Mouse (Mus musculus): ENCODE results near the gene Tenm3.

Gene Tenm3

DNA sequence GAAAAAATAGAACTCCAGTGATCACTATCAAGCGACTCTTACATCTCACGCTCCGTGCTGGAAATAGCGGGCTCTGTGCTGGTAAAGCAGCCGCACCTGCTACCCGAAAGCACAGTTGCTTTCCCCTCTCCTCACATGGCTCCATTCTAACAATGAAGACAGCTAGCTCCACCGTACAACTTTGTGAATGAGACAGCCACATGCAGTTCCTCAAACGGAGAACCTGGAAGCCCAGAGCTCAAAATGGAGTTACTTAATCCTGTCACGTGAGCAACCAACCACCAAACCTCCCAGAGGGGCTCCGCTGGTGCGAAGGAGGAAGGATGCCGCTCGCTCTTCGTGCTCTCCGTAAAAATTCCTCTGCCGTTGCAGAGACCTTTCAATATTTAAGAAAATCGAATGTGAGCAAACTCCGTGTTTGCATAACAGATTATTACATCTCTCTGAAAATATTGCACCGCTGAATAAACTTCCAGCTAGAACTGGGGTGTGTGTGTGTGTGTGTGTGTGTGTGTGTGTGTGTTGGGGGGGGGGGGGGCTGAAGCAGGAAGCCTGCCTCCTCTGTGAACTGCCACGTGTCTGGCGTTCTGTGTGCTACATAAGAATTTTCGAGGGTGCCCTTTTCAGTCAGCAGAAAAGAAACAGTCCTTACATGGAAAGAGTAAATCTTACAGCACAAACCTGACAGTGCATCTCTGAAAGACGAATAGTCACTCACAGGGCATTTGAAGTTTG, 103.4 kb downstream of the Tenm3 start:
- DNase-seq (ENCODE audit: low spot score) = no peak

DNA sequence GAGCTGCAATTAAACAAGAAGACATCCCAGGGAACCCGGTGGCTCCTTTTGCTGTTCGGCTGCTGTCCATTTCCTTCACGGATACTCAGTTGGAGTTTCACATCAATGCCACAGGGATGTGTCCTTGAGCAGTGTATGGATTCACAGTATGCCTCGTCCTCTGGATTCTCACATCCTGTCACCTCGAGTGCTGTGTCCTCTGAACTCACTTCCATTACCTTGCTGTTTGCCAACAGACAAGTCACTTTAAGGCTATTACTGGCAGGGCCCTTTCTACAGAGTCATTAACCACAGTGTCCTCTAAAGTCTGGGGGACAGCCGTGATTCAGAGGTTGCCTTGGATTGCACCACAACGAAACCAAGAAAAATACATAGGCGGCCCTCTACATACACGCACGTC, 110.0 kb downstream of the Tenm3 start:
- no peak for DNase-seq (ENCODE audit: low spot score)

DNA sequence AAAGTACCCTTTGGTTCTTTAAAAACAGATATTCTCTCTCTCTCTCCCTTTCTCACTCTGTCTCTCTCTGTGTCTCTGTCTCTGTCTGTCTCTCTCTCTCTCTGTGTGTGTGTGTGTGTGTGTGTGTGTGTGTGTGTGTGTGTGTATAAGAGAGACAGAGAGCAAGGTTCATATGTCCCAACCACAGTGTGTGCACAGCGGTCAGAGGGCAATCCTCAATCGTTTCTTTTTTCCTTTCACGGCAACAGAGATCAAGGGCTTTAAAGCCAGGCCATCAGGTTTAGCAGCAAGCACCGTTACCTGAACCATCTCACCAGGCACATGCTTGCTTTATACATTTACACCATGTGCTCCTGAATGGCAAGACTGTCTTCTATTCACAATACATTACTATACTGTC, 110.7 kb downstream of the Tenm3 start:
- DNase-seq (ENCODE audit: low spot score) = no peak

DNA sequence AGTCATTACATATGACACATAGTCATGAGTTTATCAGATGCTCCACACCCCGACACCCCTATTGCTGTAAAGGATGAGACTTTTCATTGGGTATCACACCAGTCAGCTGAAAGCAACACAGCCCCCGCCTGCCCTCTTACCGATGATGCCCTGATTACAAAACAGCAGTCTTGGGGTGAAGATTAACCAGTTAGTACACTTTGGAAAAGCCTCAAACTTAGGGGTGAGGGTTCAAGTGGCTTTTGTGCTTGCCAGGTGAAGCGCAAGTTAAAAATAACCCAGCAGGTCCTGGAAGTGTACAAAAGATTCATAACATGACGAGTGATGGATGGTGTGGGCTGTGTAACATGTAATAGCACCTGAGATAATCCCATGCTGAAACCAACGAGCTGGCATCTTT, 113.0 kb downstream of the Tenm3 start:
- DNase-seq (ENCODE audit: low spot score) = no peak

DNA sequence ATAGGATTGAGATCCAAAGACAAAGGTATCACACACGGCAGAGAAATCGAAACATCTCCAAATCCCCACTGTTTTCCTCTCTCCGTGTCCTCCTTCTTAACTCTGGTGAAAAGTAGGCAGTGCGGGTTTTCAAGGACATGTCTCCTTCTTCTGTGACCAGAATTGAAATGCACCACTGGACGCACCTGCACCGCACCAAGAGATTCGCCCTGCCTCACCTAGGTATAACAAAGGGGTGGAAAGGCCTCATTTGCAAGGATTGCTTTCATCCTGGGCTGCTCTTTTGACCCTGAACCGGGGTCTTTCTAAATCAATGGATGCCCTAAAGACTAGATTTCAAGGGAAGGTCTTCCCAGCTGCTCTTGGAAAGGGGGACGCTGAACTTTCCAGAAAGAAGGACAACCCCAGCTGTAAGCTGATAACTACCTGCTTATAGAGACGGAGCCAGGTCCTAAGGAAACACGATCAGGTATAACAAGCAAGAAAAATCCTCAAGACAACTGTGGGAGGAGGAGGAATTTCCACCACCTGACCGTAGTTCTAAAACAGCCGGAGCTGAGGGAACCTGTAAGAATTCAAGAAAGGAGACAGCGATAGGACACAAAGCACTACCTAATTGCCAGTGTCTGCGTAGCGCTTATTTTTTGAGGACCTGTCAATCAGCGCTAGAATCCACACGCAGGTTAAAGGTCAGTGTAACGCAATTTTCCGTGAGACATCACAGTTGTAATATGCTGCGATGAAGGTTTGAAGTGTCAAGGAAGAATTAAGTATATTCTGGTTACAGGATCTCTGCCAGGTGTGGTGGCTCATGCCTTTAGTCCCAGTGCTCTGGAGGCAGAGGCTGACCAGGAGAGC, 114.7 kb downstream of the Tenm3 start:
- no peak for DNase-seq (ENCODE audit: low spot score)

DNA sequence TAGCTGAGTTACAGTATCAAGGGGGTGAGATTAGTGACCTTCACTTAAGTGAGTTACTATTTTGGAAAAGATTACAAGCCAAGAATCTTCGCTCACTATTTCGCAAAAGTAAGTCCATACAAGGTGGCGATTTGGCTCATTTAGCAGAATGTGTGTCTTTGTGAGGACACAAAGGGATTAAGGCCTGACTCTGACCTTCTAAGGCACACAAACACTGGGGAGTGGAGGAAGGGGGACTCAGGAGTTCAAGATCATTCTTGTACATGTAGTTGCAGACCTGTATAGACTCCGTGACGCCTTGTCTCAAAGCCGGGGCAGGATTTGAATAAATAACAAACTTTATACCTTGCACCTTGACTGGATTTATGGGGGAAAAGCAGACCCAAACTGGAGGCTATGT, 115.7 kb downstream of the Tenm3 start:
- no peak for DNase-seq (ENCODE audit: low spot score)

DNA sequence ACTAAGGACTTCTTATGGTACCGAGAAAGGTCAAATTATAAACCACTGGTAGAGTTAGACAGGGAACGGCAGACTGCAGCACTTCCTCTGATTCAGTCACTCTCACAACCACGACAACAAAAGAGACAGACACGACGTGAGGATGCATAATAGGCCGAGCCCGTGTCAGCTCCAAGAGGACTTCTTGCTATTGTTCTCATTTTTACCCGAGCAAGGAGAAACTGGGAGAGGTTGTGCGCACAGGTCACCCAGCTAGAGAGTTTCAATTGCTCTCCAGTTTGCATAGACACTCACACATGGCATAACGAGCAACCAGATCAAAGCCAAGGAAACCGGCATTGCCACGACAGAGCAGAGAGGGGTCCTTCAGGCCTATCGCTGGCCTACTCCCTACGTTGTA, 121.0 kb downstream of the Tenm3 start:
- no peak for DNase-seq (ENCODE audit: low spot score)

DNA sequence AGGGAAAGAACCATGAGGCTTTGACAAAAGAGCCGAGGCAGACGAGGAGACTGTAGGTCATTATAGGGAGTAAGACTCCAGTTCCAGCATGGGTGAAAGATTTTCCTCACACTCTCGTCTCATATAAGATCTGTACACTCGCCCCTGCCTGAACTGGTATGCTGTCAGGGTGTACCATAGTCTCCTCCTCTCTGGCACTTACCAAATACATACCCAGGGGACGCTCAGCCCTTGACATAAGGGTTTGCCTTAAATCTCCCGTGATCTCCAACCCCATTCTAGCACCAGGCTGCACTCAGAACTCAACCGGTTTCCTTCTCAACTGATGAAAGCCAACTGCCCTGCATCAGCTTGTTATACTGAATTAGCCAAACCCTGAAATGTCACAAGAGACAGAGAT, 121.4 kb downstream of the Tenm3 start:
- no peak for DNase-seq (ENCODE audit: low spot score)

DNA sequence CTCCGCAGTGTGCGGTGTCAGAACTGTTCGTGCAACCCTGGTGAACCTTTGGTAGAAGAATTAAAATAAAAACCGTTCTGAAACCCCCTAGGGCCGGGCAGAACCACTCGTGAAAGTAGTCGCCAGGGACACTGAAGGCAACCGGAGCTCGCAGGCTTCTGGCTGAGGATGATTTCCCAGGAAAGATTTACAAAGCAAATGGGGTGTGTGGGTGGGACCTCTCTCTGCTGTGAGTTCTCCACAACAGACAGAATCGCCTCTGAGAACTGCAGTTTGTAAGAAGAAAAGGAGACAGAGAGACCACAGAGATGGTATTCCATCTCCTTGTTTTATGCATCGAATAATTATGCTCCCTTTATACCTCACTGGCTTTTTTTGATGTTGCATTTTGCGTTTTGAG, 122.4 kb downstream of the Tenm3 start:
- no peak for DNase-seq (ENCODE audit: low spot score)

DNA sequence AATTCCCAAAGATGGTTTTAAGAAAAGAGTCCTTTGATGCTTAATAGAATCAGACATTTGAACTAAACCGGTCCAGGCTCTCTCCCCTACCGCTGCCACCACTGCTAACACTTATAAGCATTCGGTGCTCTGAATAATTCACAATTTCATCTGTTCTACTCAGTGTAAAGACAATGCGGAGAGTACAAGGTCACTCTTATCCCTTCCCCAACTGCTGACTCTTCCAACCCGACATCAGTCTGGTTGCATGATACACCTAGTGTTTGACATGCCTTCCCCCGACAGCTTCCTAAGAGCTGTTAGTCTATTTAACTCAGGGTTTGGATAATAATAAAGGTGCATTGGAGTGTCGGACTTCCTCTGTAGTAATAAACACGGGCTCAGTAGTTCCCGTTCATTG, 128.1 kb downstream of the Tenm3 start:
- DNase-seq (ENCODE audit: low spot score) = no peak

DNA sequence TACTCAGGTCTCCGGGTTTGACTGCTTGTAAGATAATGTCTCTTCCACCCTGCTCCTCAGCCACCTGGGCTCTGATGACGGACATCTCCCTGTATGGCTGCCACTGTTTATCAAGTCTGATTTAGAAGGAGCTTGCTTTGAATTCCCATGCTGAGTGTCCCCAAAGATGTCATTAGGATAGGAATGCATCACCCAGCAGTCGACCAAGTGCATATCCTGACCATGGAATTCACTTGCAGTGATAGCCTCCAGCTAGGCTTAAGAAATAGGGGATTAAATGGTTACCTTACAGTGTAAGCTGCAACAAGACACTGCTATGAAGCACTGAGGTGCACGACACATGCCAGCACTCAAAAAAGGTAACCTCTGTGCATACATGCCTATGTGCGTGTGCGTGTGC, 137.1 kb downstream of the Tenm3 start:
- DNase-seq (ENCODE audit: low spot score) = no peak

DNA sequence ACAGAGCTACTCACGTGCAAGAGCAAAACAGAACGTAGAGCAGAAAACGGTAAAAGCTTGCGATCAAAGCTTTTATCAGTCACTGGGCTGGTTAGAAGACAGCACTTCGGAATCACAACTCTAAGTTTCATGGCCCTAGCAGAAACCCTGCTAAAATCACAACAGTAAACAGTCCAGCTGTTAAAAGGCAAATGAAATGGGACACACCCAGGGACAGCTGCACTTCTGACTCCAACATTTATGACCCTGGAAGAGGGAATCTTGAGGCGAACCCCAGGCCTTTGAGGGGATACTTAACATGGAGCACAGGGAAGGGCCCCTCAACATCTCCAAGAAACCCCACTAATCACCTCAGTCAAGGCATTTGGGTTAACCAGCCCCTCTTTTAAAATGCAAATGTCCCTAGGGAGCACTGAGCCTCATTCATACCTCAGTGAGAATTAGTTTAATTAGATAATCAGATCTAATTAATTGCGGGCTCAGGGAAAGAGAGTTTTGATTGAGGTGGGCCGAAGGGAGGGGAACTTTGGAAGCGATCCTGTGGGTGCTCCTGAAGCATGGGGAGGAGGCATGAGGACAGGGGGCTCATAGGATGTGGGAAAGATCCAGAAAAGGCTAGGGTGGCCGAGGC, 138.8 kb downstream of the Tenm3 start:
- no peak for DNase-seq (ENCODE audit: low spot score)

DNA sequence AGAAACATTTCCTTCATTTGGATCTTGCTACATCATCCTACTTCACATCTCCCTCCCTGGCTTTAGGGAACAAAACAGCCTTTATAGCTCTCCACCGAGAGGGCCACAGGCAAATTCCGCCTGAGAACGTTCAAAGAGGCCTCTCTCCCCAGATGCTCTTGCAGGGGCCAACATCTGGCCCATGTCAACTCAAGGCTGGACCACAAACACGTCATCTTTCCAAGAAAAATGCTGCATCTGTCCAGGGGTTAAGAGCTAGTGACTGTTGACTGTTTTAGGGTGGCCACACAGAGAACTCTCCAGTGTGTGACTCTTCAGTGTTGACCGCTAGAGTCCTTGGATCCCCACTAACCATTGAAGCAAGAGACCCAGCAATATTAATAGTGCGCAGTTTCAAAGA, 139.3 kb downstream of the Tenm3 start:
- DNase-seq (ENCODE audit: low spot score) = peak; percentile 9

DNA sequence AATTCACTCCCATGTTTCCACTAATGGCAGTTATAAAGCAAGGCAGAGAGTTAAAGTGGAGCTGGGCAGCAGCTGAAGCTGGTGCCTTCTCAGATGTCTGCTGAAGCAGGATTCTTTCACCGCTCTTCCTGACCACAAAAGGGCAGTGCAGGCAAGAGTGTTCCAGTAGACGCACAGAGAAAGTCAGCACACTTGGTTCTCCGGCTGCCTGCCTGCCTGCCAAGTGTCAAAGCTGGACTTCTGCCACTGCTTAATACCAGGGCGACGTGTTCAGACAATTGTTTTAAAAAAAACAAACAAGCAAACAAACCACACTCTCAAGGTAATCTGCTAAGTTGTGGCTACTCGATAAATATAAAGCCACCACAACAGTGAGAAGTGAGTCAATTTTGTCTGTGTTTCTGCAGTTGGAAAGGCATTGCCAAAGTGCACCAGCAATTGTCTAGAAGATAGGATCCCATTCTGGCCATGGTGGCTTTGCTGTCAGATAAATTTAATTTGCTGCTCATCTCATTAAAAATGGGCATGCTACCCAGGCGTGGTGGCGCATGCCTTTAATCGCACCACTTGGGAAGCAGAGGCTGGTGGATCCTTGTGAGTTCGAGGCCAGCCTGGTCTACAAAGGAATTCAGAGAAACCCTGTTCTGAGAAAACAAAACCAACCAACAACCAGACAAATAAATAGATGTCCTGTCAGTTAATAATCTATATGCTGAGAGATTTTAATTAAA, 152.9 kb downstream of the Tenm3 start:
- DNase-seq (ENCODE audit: low spot score) = peak; percentile 30

DNA sequence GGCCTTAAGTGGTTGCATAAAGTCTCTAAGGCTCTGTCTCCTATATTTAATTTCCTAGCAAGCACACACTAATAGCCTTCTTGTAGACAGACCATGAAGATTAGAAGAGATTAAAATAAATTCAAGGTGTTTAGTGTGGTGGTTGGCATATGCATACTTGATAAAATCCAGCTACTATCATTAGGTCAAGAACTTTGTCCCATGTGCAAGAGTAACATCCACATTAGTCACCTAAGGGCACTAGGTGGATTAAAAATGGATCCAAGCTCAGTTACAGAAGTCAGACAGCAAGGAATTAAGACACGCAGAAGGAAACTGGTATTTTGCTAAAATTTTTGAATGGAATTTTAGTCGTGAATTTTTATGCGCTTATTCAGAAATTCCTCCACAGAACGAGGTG, 155.0 kb downstream of the Tenm3 start:
- no peak for DNase-seq (ENCODE audit: low spot score)

DNA sequence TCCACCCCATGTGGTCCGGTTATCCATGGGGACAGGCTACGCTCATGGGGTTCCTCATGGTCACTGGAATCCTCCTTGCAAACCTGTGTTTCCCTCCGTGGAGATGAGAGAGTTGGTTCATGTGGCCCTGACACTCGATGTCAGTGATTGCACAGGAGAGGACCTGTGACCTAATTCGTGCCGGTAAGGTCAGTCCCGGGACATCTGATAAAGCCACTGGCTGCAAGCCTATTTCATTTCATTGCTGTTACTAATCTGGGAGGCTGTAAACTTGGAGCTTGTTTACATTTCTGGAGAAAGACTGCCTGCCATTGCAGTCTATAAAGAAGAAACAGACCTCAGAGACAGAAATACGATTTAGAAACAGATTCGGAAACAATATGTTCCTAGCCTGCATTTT, 155.6 kb downstream of the Tenm3 start:
- peak; percentile 57 for DNase-seq (ENCODE audit: low spot score)

DNA sequence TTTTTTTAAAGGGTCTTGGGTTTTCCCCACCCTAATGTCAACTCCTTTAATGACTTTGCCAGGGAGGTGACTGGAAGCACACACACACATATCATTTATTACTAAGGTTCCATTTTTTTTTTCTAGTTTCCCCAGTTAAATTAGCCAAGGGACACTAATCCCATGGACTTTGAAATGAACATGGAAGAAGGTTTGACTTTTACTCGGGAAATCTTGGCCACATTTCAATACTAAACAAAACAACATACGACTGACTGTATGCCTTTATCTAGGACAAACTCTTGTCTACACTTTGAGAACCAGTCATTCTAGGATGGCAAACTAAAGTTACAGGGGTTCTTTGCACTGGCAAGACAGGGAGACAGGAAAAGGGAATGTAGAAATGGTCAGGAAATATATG, 170.3 kb downstream of the Tenm3 start:
- no peak for DNase-seq (ENCODE audit: low spot score)

DNA sequence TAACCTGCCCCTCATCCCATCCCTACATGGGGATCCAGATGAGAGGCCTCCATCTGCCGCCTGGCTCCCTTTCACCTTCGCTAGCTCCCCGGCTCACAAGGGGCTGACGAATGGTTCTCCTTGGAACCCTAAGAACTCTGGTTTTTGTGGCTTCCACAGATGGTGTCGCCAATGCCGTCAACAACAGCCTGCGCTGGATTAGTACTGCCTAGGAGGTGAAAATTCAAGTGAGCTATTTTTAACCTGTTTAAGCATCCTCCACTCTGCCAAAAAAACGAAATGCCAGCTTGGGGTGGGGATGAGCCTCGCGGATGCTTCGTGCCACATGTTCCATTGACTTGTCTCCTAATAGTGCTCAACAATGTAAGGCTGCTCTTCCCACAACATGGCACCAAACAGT, 171.3 kb downstream of the Tenm3 start:
- no peak for DNase-seq (ENCODE audit: low spot score)

DNA sequence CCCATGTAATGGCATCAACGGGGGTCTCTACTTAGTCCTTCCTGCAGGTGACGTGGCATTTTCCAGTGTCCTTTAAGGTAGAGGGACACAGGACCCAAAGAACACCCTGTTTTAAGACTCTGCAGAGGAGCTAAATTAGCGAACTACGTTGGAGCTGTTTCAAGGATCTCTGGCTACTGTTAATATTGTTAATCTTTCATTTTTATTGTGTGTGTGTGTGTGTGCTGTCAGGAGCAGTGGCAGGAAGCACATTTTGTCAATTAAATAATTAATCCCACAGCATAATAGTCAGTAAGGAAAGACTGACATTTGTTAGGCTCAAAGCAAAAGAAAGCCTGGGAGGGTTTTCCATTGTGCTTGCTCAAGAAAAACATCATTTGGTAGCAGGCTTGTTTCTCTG, 172.4 kb downstream of the Tenm3 start:
- DNase-seq (ENCODE audit: low spot score) = no peak

DNA sequence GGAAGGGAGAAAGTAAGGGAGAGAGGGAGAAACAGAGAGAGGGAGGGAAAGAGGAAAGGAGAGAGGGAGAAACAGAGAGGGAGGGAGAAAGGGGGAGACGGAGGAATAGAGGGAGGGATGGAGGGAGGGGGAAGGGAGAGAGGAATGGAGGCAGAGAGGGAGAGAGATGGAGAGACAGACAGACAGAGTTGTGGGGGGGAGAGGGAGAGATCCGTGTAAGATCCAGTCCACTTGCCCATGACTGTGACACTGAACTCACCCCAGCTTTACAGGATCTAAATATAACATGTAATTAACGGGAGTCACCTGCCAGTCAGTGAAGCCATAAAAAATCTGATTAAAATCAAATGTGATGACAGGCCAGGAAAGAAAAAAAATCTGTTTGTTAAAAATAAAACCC, 172.9 kb downstream of the Tenm3 start:
- no peak for DNase-seq (ENCODE audit: low spot score)

DNA sequence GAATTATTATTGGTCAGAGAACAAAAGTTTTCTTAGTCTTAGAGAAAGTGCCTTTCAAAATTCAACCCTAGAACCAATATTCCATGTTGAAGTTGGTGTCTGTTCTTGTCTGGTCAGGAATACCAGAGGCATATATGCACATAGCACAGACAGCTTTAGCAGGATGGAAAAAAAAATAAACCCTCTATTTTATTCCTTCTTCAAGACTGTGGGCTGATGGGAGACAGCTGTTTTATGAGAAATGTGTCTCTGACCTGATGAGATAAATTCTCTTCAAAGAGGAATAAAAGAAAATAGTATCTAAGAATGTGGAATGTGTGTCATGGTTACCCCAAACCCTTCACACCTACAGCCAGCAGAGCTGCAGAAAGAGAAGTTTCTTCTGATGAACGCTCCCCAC, 173.4 kb downstream of the Tenm3 start:
- no peak for DNase-seq (ENCODE audit: low spot score)

DNA sequence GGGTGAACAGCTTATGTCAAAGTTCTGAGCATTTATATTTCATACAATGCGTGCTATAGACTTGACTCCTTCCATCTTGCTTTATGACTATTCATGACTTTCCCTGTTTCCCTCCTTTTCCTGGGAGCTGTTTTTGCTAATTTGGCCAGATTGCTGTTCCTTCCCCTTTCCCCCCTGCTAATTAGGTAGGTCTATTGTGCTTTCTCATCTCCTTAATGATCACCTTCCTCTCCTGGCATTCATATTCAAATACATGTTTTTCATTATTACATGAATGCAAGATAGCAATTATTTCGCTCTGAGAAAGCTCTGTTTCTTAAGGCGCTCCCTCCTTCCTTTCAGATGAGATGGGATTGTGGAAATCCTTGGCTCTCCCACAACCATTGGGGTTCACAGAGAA, 178.6 kb downstream of the Tenm3 start:
- DNase-seq (ENCODE audit: low spot score) = no peak

DNA sequence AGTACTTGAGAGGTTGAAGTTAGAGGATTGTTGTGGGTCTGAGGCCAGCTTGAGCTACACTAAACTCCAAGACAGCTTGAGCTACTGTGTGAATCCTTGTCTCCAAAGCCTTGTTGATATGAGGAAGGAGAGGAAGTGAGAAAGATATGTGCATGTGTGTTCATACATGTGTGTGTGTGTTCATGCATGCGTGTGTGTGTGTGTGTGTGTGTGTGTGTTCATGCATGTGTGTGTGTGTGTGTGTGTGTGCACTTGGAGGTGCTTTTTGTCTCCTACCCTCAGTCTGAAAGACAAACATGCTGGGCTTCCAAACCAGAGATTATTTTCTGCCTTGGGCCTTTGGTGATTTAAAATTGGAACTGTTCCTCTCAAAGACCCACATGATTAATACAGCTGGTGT, 184.5 kb downstream of the Tenm3 start:
- no peak for DNase-seq (ENCODE audit: low spot score)

Data from urinary bladder, postnatal 14 days (tissue).